Comparison of ENCODE assay signal across 22 mouse cellular contexts in genomic region chr10:93402689-93403509, GRCm38 (mm10). TPM values are rescaled to one million over a fixed set of nuclear protein-coding genes. Genes with fewer than 3 reads are reported as not detected.
DNase-seq lines count a peak whose midpoint lies in the region; ATAC-seq and TF ChIP-seq lines count a peak whose summit lies in the region.
"Had no signal": no experiment of that assay in that cellular context is flagged by ENCODE, and none has a peak within 500 bp of the region (broad histone marks: within the 10 kb centered on the region; RNA-seq: fewer than 3 reads in every experiment).

No protein-coding gene starts in this region.

- no peaks in the 10 kb centered on the region for H3K4me1 ChIP-seq in forebrain, embryonic 11.5 days (replicated peaks; ENCODE audit: control insufficient read depth, insufficient read depth, low read length)
- H3K4me1 ChIP-seq in forebrain, embryonic 15.5 days: no peaks in the 10 kb centered on the region
- no peaks in the 10 kb centered on the region for H3K4me1 ChIP-seq in midbrain, postnatal 0 days (ENCODE audit: insufficient read depth, low read length)
- peaks cover 3% of the 10 kb centered on the region for H3K4me1 ChIP-seq in thymus, adult 2 months (replicated peaks; ENCODE audit: control insufficient read depth, insufficient read depth, low read length)
- H3K4me1 ChIP-seq: heart, embryonic 13.5 days; limb, embryonic 15.5 days; liver, embryonic 15.5 days had no signal

- no peak overlapping the region for H3K4me2 ChIP-seq in forebrain, embryonic 11.5 days (ENCODE audit: low read depth, low read length, severe bottlenecking)
- no peak overlapping the region for H3K4me2 ChIP-seq in forebrain, embryonic 15.5 days (replicated peaks)
- H3K4me2 ChIP-seq in midbrain, postnatal 0 days (ENCODE audit: low read depth, low read length, poor library complexity, severe bottlenecking): no peak overlapping the region
- H3K4me2 ChIP-seq: heart, embryonic 13.5 days; limb, embryonic 15.5 days; liver, embryonic 15.5 days had no signal

- no peak for TF ChIP-seq POLR2A in thymus, adult 2 months (IDR thresholded peaks at IDR 0.05; ENCODE audit: control insufficient read depth, extremely low read depth, insufficient read depth, low read length, poor library complexity)

- H3K27ac ChIP-seq in forebrain, embryonic 11.5 days (ENCODE audit: low read depth, low read length): no peak overlapping the region
- H3K27ac ChIP-seq in forebrain, embryonic 15.5 days (replicated peaks): no peak overlapping the region
- no peak overlapping the region for H3K27ac ChIP-seq in midbrain, postnatal 0 days (ENCODE audit: low read depth, low read length)
- no peak overlapping the region for H3K27ac ChIP-seq in thymus, adult 2 months (ENCODE audit: control insufficient read depth, insufficient read depth, low read length)
- H3K27ac ChIP-seq: heart, embryonic 13.5 days; hindbrain, postnatal 0 days; layer of hippocampus, adult 2 months; limb, embryonic 15.5 days; liver, embryonic 15.5 days had no signal

- peak; percentile 11 for DNase-seq in forebrain, embryonic 11.5 days (ENCODE audit: low spot score)
- peak; percentile 31 for DNase-seq in brain, adult 2 months (ENCODE audit: low read depth, low spot score)
- DNase-seq in embryo, embryonic 10 days (ENCODE audit: low spot score): no peak
- no peak for DNase-seq in kidney, adult 18-20 months
- no peak for DNase-seq in midbrain, postnatal 0 days (ENCODE audit: low spot score)
- DNase-seq in thymus, adult 2 months: no peak
- DNase-seq: adrenal gland, postnatal 25 days; cerebellum, adult 11-12 months; heart, postnatal 4 days; kidney, adult 2 months; kidney, postnatal 10 days; right cerebral cortex, postnatal 4 days had no signal

- TF ChIP-seq CTCF in midbrain, postnatal 0 days (IDR thresholded peaks at IDR 0.05): no peak
- no peak for TF ChIP-seq CTCF in thymus, adult 2 months (IDR thresholded peaks at IDR 0.05; ENCODE audit: borderline replicate concordance, control insufficient read depth, extremely low read depth, insufficient read depth, low read length, poor library complexity)

- H3K27me3 ChIP-seq in forebrain, embryonic 11.5 days (ENCODE audit: control insufficient read depth, insufficient read depth, low read length): no peaks in the 10 kb centered on the region
- no peaks in the 10 kb centered on the region for H3K27me3 ChIP-seq in forebrain, embryonic 15.5 days
- H3K27me3 ChIP-seq in midbrain, postnatal 0 days (ENCODE audit: insufficient read depth, low read length): no peaks in the 10 kb centered on the region
- H3K27me3 ChIP-seq in thymus, adult 2 months (ENCODE audit: control insufficient read depth, insufficient read depth, low read length): no peaks in the 10 kb centered on the region
- H3K27me3 ChIP-seq: heart, embryonic 13.5 days; limb, embryonic 15.5 days; liver, embryonic 15.5 days had no signal

- no peak overlapping the region for H3K9ac ChIP-seq in forebrain, embryonic 11.5 days (ENCODE audit: low read length)
- no peak overlapping the region for H3K9ac ChIP-seq in forebrain, embryonic 15.5 days (replicated peaks)
- H3K9ac ChIP-seq in midbrain, postnatal 0 days (replicated peaks; ENCODE audit: low read length, poor library complexity, severe bottlenecking): no peak overlapping the region
- H3K9ac ChIP-seq: heart, embryonic 13.5 days; limb, embryonic 15.5 days; liver, embryonic 15.5 days had no signal

- no peak for ATAC-seq in forebrain, embryonic 11.5 days (replicated peaks; ENCODE audit: low FRiP score)
- no peak for ATAC-seq in forebrain, embryonic 15.5 days (replicated peaks)
- ATAC-seq in megakaryocyte, adult 5-6 weeks (ENCODE audit: poor library complexity, severe bottlenecking): peak; percentile 80
- ATAC-seq in midbrain, postnatal 0 days (ENCODE audit: low FRiP score): no peak
- ATAC-seq: forebrain, embryonic 16.5 days; hindbrain, postnatal 0 days; midbrain, embryonic 16.5 days had no signal

- no peaks in the 10 kb centered on the region for H3K36me3 ChIP-seq in forebrain, embryonic 11.5 days (ENCODE audit: control insufficient read depth, insufficient read depth, low read length)
- no peaks in the 10 kb centered on the region for H3K36me3 ChIP-seq in forebrain, embryonic 15.5 days
- H3K36me3 ChIP-seq in midbrain, postnatal 0 days (ENCODE audit: insufficient read depth, low read length): no peaks in the 10 kb centered on the region
- H3K36me3 ChIP-seq in thymus, adult 2 months (ENCODE audit: control insufficient read depth, insufficient read depth, low read length): no peaks in the 10 kb centered on the region
- H3K36me3 ChIP-seq: heart, embryonic 13.5 days; limb, embryonic 15.5 days; liver, embryonic 15.5 days had no signal

- H3K9me3 ChIP-seq in forebrain, embryonic 11.5 days (ENCODE audit: control insufficient read depth, low read length): no peaks in the 10 kb centered on the region
- no peaks in the 10 kb centered on the region for H3K9me3 ChIP-seq in forebrain, embryonic 15.5 days
- no peaks in the 10 kb centered on the region for H3K9me3 ChIP-seq in midbrain, postnatal 0 days (ENCODE audit: low read length)
- H3K9me3 ChIP-seq: heart, embryonic 13.5 days; limb, embryonic 15.5 days; liver, embryonic 15.5 days had no signal

- no peak overlapping the region for H3K4me3 ChIP-seq in forebrain, embryonic 11.5 days (ENCODE audit: low read depth, low read length)
- no peak overlapping the region for H3K4me3 ChIP-seq in forebrain, embryonic 15.5 days
- no peak overlapping the region for H3K4me3 ChIP-seq in midbrain, postnatal 0 days (ENCODE audit: low read depth, low read length)
- no peak overlapping the region for H3K4me3 ChIP-seq in thymus, adult 2 months (ENCODE audit: control insufficient read depth, insufficient read depth, low read length)
- H3K4me3 ChIP-seq: erythroblast, embryonic 14.5 days; heart, embryonic 13.5 days; layer of hippocampus, adult 2 months; limb, embryonic 15.5 days; liver, embryonic 15.5 days had no signal

- WGBS in forebrain, embryonic 11.5 days: 73% methylated on average over 5 of the region's 5 CpGs
- 58% methylated on average over 5 of the region's 5 CpGs for WGBS in forebrain, embryonic 15.5 days
- 57% methylated on average over 5 of the region's 5 CpGs for WGBS in midbrain, postnatal 0 days
- WGBS in thymus, adult 2 months: 31% methylated on average over 5 of the region's 5 CpGs

RNA-seq across cellular contexts. Expression of gene Lta4h, which starts 50.3 kb away (rescaled TPM):
- polyA plus RNA-seq in forebrain, embryonic 11.5 days (2014; fragmentation: Nextera tagmentation; extraction: Ambion mirVana): 152 and 163 TPM in 2 replicates
- polyA plus RNA-seq in forebrain, embryonic 15.5 days (2015; fragmentation: Nextera tagmentation; extraction: Ambion mirVana): 95.1 and 99.0 TPM in 2 replicates
- 297 and 307 TPM in 2 replicates for total RNA-seq in megakaryocyte, adult 5-6 weeks (2015)
- total RNA-seq in megakaryocyte, adult 5-6 weeks (2017): 232 and 285 TPM in 2 replicates
- 56.2 and 65.8 TPM in 2 replicates for total RNA-seq in midbrain, postnatal 0 days (2014; rRNA removed)
- 85.1 and 93.8 TPM in 2 replicates for polyA plus RNA-seq in midbrain, postnatal 0 days (2015; fragmentation: Nextera tagmentation; extraction: Ambion mirVana)
- polyA plus RNA-seq in thymus, adult 2 months (2012; rRNA removed): 153 and 269 TPM in 2 replicates

Comparison
In these comparisons a context has a peak if more than half of its experiments do, and no peak if none do; other contexts are left out.
1. DNase-seq: peak in forebrain, embryonic 11.5 days (single experiment) and brain, adult 2 months (single experiment); none in embryo, embryonic 10 days (single experiment), kidney, adult 18-20 months (single experiment), midbrain, postnatal 0 days (single experiment) and thymus, adult 2 months (single experiment).